Mouse (Mus musculus): ENCODE data around the gene Smbd1.
A peak's percentile ranks its signal among the peaks of the same experiment; 100 is the strongest.

The Smbd1 gene

GRCm38 (mm10) chr16:32810321-32810720, at the start of gene Smbd1:
Smbd1 (minus strand) TSS chr16:32810477.
- DNase-seq (ENCODE audit: low spot score in 2 of 2): no peak

DNA sequence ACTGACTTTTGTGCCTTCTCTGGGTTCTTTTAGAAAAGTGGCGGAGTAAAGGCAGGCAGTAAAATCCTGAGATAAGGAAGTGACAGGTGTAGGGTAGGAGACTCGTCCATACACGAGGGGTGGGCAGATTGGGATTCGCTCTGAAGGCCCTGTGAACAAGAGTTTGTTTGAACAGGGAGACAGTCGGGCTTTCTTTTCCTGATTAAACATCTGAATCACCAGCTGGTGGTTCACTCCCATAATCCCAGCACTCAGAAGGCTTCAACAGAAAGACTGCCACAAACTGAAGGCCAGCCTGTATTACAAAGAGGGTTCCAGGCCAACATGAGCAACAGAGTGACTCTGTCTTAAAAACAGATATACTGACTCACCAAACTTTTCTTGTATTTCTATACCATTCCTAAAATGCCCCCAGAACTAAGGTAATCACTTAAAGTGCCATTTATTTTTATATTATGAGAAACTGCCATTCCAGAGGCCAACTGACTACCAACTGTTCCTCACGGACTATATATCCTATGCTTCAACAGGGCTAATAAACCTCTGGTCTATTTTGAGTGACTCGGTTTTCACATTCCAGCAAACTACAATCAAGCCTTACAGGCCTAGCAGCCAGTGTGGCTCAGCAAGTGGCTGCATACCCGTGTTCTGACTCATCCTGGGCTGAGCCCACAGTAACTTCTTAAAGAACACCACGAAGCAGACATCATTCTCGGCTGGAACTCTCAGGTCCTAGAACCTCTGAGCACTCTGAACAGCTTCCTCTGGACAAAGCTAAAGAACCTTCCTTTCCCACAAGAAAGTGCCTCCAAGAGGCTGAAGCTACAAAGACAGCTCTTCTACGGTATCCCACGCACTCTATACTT, 48.7 kb upstream of the Smbd1 start:
- DNase-seq (ENCODE audit: low spot score in 2 of 2): no peak

- DNase-seq (ENCODE audit: low spot score in 2 of 2): no peak
Measured at GRCm38 (mm10) chr16:32858356-32858755, 48.1 kb upstream of the Smbd1 start.

DNA sequence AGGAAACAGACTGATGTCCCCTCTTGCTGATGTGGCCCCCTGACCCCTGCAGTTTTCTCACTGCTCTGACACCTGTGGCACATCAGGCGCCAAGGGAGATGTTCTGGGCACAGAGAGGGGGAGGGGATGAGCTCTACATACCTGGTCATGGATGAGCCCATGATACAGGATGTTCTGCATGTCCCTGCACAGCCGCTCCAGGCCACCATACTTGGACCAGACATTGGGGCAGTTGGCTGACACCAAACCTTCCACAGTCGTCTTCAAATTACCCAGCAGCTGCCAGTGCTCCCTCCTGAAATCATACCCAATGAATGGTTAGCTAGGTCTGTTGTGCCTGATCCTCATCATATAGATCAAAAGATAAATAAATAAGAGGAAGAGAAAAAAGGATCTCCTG, 46.5 kb upstream of the Smbd1 start:
- DNase-seq (ENCODE audit: low spot score in 2 of 2): no peak

DNA sequence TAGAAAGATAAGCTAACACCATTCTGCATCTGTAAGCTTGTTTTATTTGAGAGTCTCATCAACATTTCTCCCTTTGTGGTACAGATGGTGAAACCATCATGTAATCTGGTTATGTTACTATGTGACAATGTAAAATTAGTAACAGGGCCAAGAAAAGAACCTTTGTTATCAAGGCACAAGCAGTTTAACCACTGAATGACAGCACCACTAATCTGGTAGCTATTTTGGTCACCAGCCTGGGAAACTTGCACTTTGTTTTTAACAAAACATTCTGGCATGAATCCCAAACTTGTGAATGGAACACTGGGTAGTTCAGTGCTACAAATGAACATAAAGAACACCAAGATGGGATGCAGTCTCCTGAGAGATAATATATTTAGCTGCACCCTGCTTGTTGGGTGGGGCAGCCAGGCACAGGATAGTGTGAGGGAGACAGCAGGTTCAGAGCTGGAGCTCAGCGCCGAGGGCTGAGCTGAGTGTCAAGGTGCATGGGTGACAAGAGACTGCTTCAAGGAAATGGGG, 43.8 kb upstream of the Smbd1 start:
- no peak for DNase-seq (ENCODE audit: low spot score in 2 of 2)

- DNase-seq (ENCODE audit: low spot score in 2 of 2): no peak
Measured at GRCm38 (mm10) chr16:32853492-32854049, 43.3 kb upstream of the Smbd1 start.

- no peak for DNase-seq (ENCODE audit: low spot score in 2 of 2)
Measured at GRCm38 (mm10) chr16:32849042-32849830, 39.0 kb upstream of the Smbd1 start.

DNA sequence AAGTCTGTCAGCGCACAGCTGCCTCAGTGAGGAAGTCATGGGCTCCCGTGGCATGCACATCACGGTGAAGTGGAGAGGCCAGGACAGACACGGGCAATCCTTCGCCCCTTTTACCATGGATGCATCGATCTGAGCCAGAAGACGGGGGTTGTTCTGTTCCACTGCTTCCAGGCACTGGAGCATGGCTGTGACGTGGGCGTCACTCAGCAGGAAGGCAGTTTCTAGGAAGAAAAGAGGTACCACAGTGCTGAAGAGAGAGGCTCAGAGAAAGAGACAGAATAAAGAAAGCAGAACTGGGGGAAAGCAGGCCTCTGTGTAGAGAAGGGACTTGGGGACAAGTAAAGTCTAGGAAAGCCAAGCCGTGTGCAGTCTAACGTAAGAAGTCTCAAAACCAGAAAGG, 36.8 kb upstream of the Smbd1 start:
- no peak for DNase-seq (ENCODE audit: low spot score in 2 of 2)

- DNase-seq (ENCODE audit: low spot score in 2 of 2): no peak
Measured at GRCm38 (mm10) chr16:32831501-32831900, 21.2 kb upstream of the Smbd1 start.

GRCm38 (mm10) chr16:32829104-32829503, 18.8 kb upstream of the Smbd1 start:
- DNase-seq (ENCODE audit: low spot score in 2 of 2): no peak

DNA sequence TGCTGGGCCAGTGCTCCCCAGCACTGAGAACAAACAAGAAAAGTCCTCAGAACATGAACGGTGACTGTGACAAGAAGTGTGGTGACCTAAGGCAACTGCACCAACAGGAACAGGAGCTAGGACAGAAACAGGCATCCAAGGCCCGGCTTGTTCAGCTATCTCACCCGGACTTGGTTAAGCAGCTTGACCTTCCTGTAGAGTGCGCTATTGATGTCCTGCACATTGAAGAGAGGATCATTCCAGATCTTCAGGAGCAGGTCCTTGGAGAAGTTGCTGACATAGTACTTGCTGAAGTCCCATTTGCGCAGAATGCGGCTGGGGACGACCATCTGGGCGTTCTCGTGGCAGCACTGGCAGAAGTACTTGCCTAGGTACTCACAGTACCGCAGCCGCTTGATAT, 16.2 kb upstream of the Smbd1 start:
- no peak for DNase-seq (ENCODE audit: low spot score in 2 of 2)

DNA sequence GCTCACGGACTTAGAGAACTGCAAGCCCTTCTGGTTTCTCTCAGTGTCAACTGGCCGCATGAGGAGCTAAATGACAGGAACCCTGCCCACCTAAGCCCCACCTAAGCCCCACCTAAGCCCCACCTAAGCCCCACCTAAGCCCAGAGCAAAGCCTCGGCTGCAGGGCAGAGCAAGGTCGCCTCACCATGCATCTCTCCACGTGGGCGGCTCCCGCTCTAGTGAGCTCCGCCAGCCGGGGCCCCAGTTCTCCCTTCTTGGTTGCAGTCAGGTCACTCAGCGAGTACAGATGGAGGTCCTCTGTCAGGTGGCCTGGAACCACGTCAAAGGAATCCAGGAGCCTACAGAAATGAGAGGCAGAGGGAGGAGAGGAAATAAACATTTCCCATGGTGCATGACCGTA, 15.1 kb upstream of the Smbd1 start:
- no peak for DNase-seq (ENCODE audit: low spot score in 2 of 2)

GRCm38 (mm10) chr16:32824061-32824460, 13.8 kb upstream of the Smbd1 start:
- DNase-seq (ENCODE audit: low spot score in 2 of 2): no peak

DNA sequence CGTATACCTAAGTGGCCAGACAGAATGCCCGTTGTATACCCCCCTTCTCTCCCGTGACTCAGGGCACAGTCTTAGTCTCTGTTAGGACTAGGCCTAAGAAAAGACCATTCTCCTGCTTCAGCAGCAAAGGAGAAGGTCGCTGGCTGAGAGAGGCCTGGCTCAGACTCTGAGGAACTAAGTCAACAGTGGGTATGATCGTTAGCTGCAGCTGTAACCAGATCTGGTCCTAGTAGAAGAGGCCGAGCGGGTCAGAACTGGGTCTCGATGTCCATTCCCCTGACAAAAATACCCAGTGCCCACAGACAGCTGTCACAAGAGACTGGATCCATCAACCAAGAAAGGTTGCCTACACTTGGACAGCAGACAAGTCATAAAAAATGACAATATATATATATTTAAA, 13.2 kb upstream of the Smbd1 start:
- DNase-seq (ENCODE audit: low spot score in 2 of 2): no peak

- no peak for DNase-seq (ENCODE audit: low spot score in 2 of 2)
Measured at GRCm38 (mm10) chr16:32822881-32823280, 12.6 kb upstream of the Smbd1 start.

DNA sequence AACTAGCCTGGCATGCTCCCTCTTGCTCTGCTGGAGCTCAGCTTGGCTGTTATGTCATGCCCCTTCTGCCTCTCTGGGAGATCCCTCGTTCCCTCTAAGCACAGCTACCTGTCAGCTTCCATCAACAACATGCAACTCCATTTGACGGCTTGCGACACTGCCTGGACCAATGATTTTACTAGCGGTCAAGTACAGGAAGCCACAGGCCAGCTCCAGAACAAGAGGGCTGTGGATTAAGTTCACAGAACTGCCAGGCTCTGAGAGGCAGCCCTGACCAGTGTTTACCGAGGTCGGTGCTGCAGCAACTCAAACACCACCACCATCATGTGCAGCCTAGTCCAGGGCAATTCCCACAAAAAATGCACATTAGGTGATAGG, 12.2 kb upstream of the Smbd1 start:
- DNase-seq (ENCODE audit: low spot score in 2 of 2): no peak

- no peak for DNase-seq (ENCODE audit: low spot score in 2 of 2)
Measured at GRCm38 (mm10) chr16:32821772-32822449, 11.6 kb upstream of the Smbd1 start.

DNA sequence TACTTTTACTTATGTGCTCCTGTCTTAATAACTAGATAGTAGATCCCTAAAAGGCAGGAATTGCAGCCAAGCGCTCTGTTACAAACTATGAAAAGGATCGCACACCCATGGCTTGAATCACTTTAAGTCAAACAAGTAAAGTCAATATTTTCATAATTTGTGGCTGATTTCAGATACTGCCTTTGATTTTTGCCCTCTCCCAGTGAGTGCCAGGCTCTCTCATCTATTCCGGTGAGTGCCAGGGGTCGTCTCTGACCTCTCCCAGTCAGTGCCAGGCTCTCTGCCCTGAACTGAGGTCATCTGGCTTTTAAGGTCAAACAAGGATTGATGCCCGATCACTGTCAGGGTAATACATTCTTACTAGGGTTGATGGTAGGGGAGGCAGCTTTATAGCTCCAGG, 8.2 kb upstream of the Smbd1 start:
- no peak for DNase-seq (ENCODE audit: low spot score in 2 of 2)

DNA sequence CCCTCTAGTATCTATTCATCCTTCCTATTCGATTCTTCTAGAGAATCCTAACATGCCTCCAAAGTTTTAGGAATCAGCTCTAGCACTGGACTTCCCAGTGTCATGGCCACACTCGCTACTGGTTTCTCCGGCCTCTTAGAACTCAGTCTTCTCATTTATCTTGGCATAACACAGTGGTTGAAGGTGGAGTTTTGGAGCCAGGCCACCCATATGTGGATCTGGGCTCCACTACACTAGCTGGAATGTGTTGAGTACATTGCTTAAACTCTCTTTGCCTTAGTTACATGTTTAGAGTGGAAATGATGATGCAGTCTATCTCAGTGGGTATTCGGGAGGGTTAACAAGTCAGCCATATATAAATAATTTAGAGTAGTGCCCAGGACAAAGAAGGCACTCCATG, 7.8 kb upstream of the Smbd1 start:
- DNase-seq (ENCODE audit: low spot score in 2 of 2): no peak

GRCm38 (mm10) chr16:32815160-32815605, 4.9 kb upstream of the Smbd1 start:
- no peak for DNase-seq (ENCODE audit: low spot score in 2 of 2)

DNA sequence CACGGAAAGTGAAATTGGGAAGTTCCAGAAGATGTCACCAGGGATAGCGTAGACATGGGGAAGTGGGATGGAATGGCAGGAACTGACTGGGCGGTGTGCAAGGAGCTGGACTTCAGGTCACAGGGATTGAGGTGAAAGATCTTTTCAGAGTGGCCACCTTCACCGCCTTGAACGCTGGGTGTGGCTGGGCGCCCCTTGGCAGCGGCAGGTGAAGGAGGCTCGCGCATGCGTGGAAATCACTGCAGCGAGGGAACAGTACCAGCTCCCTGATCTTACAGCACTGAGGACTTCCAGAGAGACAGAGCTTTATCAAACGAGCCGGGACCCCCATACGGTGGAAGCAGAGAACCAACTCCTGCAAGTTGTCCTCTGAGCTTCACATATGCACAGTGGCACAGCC, 4.3 kb upstream of the Smbd1 start:
- peak in 1 of 2 experiments; percentile 23 for DNase-seq (ENCODE audit: low spot score in 2 of 2)

DNA sequence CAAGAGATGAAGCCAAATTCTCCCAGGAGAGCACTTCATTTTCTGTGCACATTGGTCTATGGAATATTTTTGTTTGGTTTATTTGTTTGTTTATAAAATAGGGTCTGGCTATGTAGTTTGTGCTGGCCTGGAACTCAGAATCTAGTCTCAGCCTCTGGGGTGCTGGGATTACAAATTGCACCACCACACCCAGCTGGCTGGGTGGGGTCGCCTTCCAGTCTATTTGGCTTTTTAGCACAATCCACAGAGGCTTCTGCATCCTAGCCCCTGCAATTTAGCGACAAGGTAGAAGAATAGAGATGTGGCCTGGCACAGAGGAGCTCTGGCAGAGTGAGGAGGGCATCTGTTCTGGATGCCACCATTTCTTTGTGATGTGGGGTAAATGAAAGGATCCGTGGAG, 3.5 kb upstream of the Smbd1 start:
- no peak for DNase-seq (ENCODE audit: low spot score in 2 of 2)

Measured in spleen, postnatal 36 days (tissue).